24 mouse cellular contexts compared by ENCODE assay signal in the genomic region with DNA sequence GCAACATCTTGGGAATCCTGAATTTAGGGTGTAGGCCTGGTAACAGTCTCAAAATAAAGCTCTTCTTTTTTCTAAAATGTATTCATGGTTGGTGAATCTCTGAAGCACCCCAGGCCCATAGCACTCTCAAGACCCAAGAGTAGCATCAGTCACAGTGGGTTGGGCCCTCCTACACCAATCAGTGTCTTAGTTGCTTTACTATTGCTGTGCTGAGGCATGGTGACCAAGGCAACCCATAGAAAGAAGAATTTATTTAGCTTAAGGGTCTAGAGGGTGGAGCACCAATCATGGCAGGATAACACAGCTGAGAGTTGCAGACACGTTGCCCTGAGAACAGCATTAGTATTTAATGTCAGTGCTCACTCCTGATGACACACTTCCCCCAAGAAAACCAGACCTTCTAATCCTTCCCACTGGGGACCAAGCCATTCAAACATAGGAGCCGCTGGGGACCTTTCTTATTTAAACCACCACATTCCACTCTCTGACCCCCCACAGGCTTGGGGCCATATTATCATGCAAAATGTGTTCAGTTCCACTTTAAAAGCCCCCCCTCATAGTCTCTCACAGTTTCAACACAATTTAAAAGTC. TPM values are rescaled to one million over a fixed set of nuclear protein-coding genes. Genes with fewer than 3 reads are reported as not detected.
DNase-seq lines count a peak whose midpoint lies in the region; ATAC-seq and TF ChIP-seq lines count a peak whose summit lies in the region.
"Had no signal": no experiment of that assay in that cellular context is flagged by ENCODE, and none has a peak within 500 bp of the region (broad histone marks: within the 10 kb centered on the region; RNA-seq: fewer than 3 reads in every experiment).

No protein-coding gene starts in this region.

- DNase-seq in forebrain, embryonic 10.5 days (ENCODE audit: extremely low spot score, low spot score) = no peak
- peak; percentile 86 for DNase-seq in midbrain, embryonic 11.5 days (ENCODE audit: low spot score, missing footprints)
- peak; percentile 9 for DNase-seq in midbrain, postnatal 0 days (ENCODE audit: low spot score)
- no peak for DNase-seq in limb, embryonic 10.5 days (ENCODE audit: low spot score)
- DNase-seq in urinary bladder, adult 18-20 months (ENCODE audit: low spot score in 2 of 2) = no peak
- DNase-seq: adrenal gland, adult 8-10 months; cerebellum, adult 2 months; cerebellum, postnatal 25 days; gastrocnemius, postnatal 36 days; left cerebral cortex, postnatal 4 days; spleen, adult 18-20 months; thymus, postnatal 14 days had no signal

- H3K9ac ChIP-seq in forebrain, embryonic 12.5 days = no peak overlapping the region
- no peak overlapping the region for H3K9ac ChIP-seq in midbrain, embryonic 11.5 days (ENCODE audit: low read length)
- no peak overlapping the region for H3K9ac ChIP-seq in midbrain, embryonic 15.5 days
- no peak overlapping the region for H3K9ac ChIP-seq in hindbrain, embryonic 13.5 days
- H3K9ac ChIP-seq in midbrain, postnatal 0 days (replicated peaks; ENCODE audit: low read length, poor library complexity, severe bottlenecking) = no peak overlapping the region
- H3K9ac ChIP-seq: embryonic facial prominence, embryonic 15.5 days; kidney, embryonic 15.5 days; liver, embryonic 15.5 days had no signal

- no peak for TF ChIP-seq CTCF in midbrain, postnatal 0 days (IDR thresholded peaks at IDR 0.05)

- 0 out of 2 replicates have a peak overlapping the region, but pooled peaks have one; percentile 20 for H3K27ac ChIP-seq in forebrain, embryonic 10.5 days
- no peak overlapping the region for H3K27ac ChIP-seq in forebrain, embryonic 12.5 days
- H3K27ac ChIP-seq in midbrain, embryonic 11.5 days (ENCODE audit: low read depth, low read length) = peak overlapping the region; percentile 41; the same call in 1 of the 2 replicates
- no peak overlapping the region for H3K27ac ChIP-seq in midbrain, embryonic 15.5 days
- no peak overlapping the region for H3K27ac ChIP-seq in hindbrain, embryonic 13.5 days
- no peak overlapping the region for H3K27ac ChIP-seq in midbrain, postnatal 0 days (ENCODE audit: low read depth, low read length)
- H3K27ac ChIP-seq in limb, embryonic 10.5 days = no peak overlapping the region
- H3K27ac ChIP-seq: embryonic facial prominence, embryonic 15.5 days; kidney, embryonic 15.5 days; left cerebral cortex, adult 2 months; macrophage had no signal

- no peaks in the 10 kb centered on the region for H3K9me3 ChIP-seq in forebrain, embryonic 10.5 days
- H3K9me3 ChIP-seq in forebrain, embryonic 12.5 days = no peaks in the 10 kb centered on the region
- H3K9me3 ChIP-seq in midbrain, embryonic 11.5 days (ENCODE audit: control insufficient read depth, low read length) = no peaks in the 10 kb centered on the region
- no peaks in the 10 kb centered on the region for H3K9me3 ChIP-seq in midbrain, embryonic 15.5 days
- H3K9me3 ChIP-seq in hindbrain, embryonic 13.5 days = no peaks in the 10 kb centered on the region
- H3K9me3 ChIP-seq in midbrain, postnatal 0 days (ENCODE audit: low read length) = no peaks in the 10 kb centered on the region
- H3K9me3 ChIP-seq in limb, embryonic 10.5 days (replicated peaks) = no peaks in the 10 kb centered on the region
- H3K9me3 ChIP-seq: embryonic facial prominence, embryonic 15.5 days; G1E; kidney, embryonic 15.5 days; liver, embryonic 15.5 days had no signal

- H3K4me1 ChIP-seq in forebrain, embryonic 10.5 days = peaks cover 10% of the 10 kb centered on the region
- H3K4me1 ChIP-seq in forebrain, embryonic 12.5 days = peaks cover 9% of the 10 kb centered on the region
- peaks cover 4% of the 10 kb centered on the region; the same call in 1 of the 2 replicates for H3K4me1 ChIP-seq in midbrain, embryonic 11.5 days (ENCODE audit: control insufficient read depth, insufficient read depth, low read length)
- H3K4me1 ChIP-seq in midbrain, embryonic 15.5 days = no peaks in the 10 kb centered on the region
- H3K4me1 ChIP-seq in hindbrain, embryonic 13.5 days (replicated peaks) = no peaks in the 10 kb centered on the region; the same call in 1 of the 2 replicates
- H3K4me1 ChIP-seq in midbrain, postnatal 0 days (ENCODE audit: insufficient read depth, low read length) = no peaks in the 10 kb centered on the region
- no peaks in the 10 kb centered on the region for H3K4me1 ChIP-seq in limb, embryonic 10.5 days

- H3K27me3 ChIP-seq in forebrain, embryonic 10.5 days (ENCODE audit: poor library complexity, severe bottlenecking) = no peaks in the 10 kb centered on the region
- H3K27me3 ChIP-seq in forebrain, embryonic 12.5 days = no peaks in the 10 kb centered on the region
- H3K27me3 ChIP-seq in midbrain, embryonic 11.5 days (ENCODE audit: control insufficient read depth, insufficient read depth, low read length) = no peaks in the 10 kb centered on the region
- no peaks in the 10 kb centered on the region for H3K27me3 ChIP-seq in midbrain, embryonic 15.5 days (replicated peaks)
- no peaks in the 10 kb centered on the region for H3K27me3 ChIP-seq in hindbrain, embryonic 13.5 days
- H3K27me3 ChIP-seq in midbrain, postnatal 0 days (ENCODE audit: insufficient read depth, low read length) = no peaks in the 10 kb centered on the region
- H3K27me3 ChIP-seq in limb, embryonic 10.5 days (ENCODE audit: low read depth, poor library complexity, severe bottlenecking) = no peaks in the 10 kb centered on the region
- H3K27me3 ChIP-seq: embryonic facial prominence, embryonic 15.5 days; kidney, embryonic 15.5 days; liver, embryonic 15.5 days; Patski had no signal

- no peak overlapping the region for H3K4me2 ChIP-seq in forebrain, embryonic 12.5 days
- no peak overlapping the region for H3K4me2 ChIP-seq in midbrain, embryonic 11.5 days
- H3K4me2 ChIP-seq in midbrain, embryonic 15.5 days = no peak overlapping the region
- H3K4me2 ChIP-seq in hindbrain, embryonic 13.5 days = no peak overlapping the region
- H3K4me2 ChIP-seq in midbrain, postnatal 0 days (ENCODE audit: low read depth, low read length, poor library complexity, severe bottlenecking) = no peak overlapping the region
- H3K4me2 ChIP-seq: embryonic facial prominence, embryonic 15.5 days; kidney, embryonic 15.5 days; liver, embryonic 15.5 days had no signal

- H3K4me3 ChIP-seq in forebrain, embryonic 10.5 days = no peak overlapping the region
- H3K4me3 ChIP-seq in forebrain, embryonic 12.5 days (replicated peaks) = no peak overlapping the region
- no peak overlapping the region for H3K4me3 ChIP-seq in midbrain, embryonic 11.5 days (ENCODE audit: low read depth, low read length)
- H3K4me3 ChIP-seq in midbrain, embryonic 15.5 days = no peak overlapping the region
- H3K4me3 ChIP-seq in hindbrain, embryonic 13.5 days = no peak overlapping the region
- H3K4me3 ChIP-seq in midbrain, postnatal 0 days (ENCODE audit: low read depth, low read length) = no peak overlapping the region
- no peak overlapping the region for H3K4me3 ChIP-seq in limb, embryonic 10.5 days
- H3K4me3 ChIP-seq: embryonic facial prominence, embryonic 15.5 days; kidney, embryonic 15.5 days; left cerebral cortex, adult 2 months; liver, embryonic 15.5 days had no signal

- no peaks in the 10 kb centered on the region for H3K36me3 ChIP-seq in forebrain, embryonic 10.5 days (replicated peaks)
- H3K36me3 ChIP-seq in forebrain, embryonic 12.5 days (replicated peaks) = no peaks in the 10 kb centered on the region
- no peaks in the 10 kb centered on the region for H3K36me3 ChIP-seq in midbrain, embryonic 11.5 days (ENCODE audit: control insufficient read depth, insufficient read depth, low read length)
- no peaks in the 10 kb centered on the region for H3K36me3 ChIP-seq in midbrain, embryonic 15.5 days (replicated peaks)
- no peaks in the 10 kb centered on the region for H3K36me3 ChIP-seq in hindbrain, embryonic 13.5 days
- no peaks in the 10 kb centered on the region for H3K36me3 ChIP-seq in midbrain, postnatal 0 days (ENCODE audit: insufficient read depth, low read length)
- H3K36me3 ChIP-seq in limb, embryonic 10.5 days = no peaks in the 10 kb centered on the region
- H3K36me3 ChIP-seq: embryonic facial prominence, embryonic 15.5 days; G1E; kidney, embryonic 15.5 days; liver, embryonic 15.5 days had no signal

- no peak for ATAC-seq in forebrain, embryonic 12.5 days (ENCODE audit: low FRiP score)
- ATAC-seq in midbrain, embryonic 11.5 days (ENCODE audit: low FRiP score) = peak; percentile 87
- no peak for ATAC-seq in midbrain, embryonic 15.5 days (replicated peaks)
- 0 out of 2 replicates have a peak, but pooled peaks have one; percentile 36 for ATAC-seq in hindbrain, embryonic 13.5 days (ENCODE audit: low FRiP score)
- no peak for ATAC-seq in midbrain, postnatal 0 days (ENCODE audit: low FRiP score)
- ATAC-seq: activated CD4-positive, CD25-positive, alpha-beta regulatory T cell, adult 4 months; lung, postnatal 0 days; Patski had no signal

- WGBS in forebrain, embryonic 10.5 days = 26% methylated on average over 2 of the region's 2 CpGs
- 13% methylated on average over 2 of the region's 2 CpGs for WGBS in forebrain, embryonic 12.5 days
- WGBS in midbrain, embryonic 11.5 days = 12% methylated on average over 2 of the region's 2 CpGs
- WGBS in midbrain, embryonic 15.5 days = 16% methylated on average over 2 of the region's 2 CpGs
- WGBS in hindbrain, embryonic 13.5 days = 22% methylated on average over 2 of the region's 2 CpGs
- WGBS in midbrain, postnatal 0 days = 9% methylated on average over 2 of the region's 2 CpGs
- WGBS in limb, embryonic 10.5 days = 65% methylated on average over 2 of the region's 2 CpGs

RNA-seq across cellular contexts. Expression of gene Slc35b4, which starts 10.5 kb away (rescaled TPM):
- 41.7 and 47.5 TPM in 2 replicates for polyA plus RNA-seq in forebrain, embryonic 10.5 days (2016; fragmentation: Nextera tagmentation; extraction: Ambion mirVana)
- polyA plus RNA-seq in forebrain, embryonic 12.5 days (2016; fragmentation: Nextera tagmentation; extraction: Ambion mirVana) = 41.8 and 45.4 TPM in 2 replicates
- polyA plus RNA-seq in midbrain, embryonic 11.5 days (2014; fragmentation: Nextera tagmentation; extraction: Ambion mirVana) = 55.8 and 58.4 TPM in 2 replicates
- 45.0 and 45.6 TPM in 2 replicates for polyA plus RNA-seq in midbrain, embryonic 15.5 days (2015; fragmentation: Nextera tagmentation; extraction: Ambion mirVana)
- 36.8 and 40.7 TPM in 2 replicates for polyA plus RNA-seq in hindbrain, embryonic 13.5 days (2015; fragmentation: Nextera tagmentation; extraction: Ambion mirVana)
- 24.5 and 30.8 TPM in 2 replicates for total RNA-seq in midbrain, postnatal 0 days (2014; rRNA removed)
- 30.6 and 36.5 TPM in 2 replicates for polyA plus RNA-seq in midbrain, postnatal 0 days (2015; fragmentation: Nextera tagmentation; extraction: Ambion mirVana)
- 37.9 and 40.1 TPM in 2 replicates for polyA plus RNA-seq in limb, embryonic 10.5 days (2016; fragmentation: Nextera tagmentation; extraction: Ambion mirVana)

Comparison
In these comparisons a context has a peak if more than half of its experiments do, and no peak if none do; other contexts are left out.
1. H3K27ac ChIP-seq: peak in forebrain, embryonic 10.5 days (single experiment) and midbrain, embryonic 11.5 days (single experiment); none in forebrain, embryonic 12.5 days (single experiment), midbrain, embryonic 15.5 days (single experiment), hindbrain, embryonic 13.5 days (single experiment), midbrain, postnatal 0 days (single experiment) and limb, embryonic 10.5 days (single experiment).
2. ATAC-seq: peak in midbrain, embryonic 11.5 days (single experiment) and hindbrain, embryonic 13.5 days (single experiment); none in forebrain, embryonic 12.5 days (single experiment), midbrain, embryonic 15.5 days (single experiment) and midbrain, postnatal 0 days (single experiment).
3. DNase-seq: peak in midbrain, embryonic 11.5 days (single experiment) and midbrain, postnatal 0 days (single experiment); none in forebrain, embryonic 10.5 days (single experiment), limb, embryonic 10.5 days (single experiment) and urinary bladder, adult 18-20 months (0 of 2).